Mouse (Mus musculus): ENCODE results near the gene Vmn2r83.

DNA sequence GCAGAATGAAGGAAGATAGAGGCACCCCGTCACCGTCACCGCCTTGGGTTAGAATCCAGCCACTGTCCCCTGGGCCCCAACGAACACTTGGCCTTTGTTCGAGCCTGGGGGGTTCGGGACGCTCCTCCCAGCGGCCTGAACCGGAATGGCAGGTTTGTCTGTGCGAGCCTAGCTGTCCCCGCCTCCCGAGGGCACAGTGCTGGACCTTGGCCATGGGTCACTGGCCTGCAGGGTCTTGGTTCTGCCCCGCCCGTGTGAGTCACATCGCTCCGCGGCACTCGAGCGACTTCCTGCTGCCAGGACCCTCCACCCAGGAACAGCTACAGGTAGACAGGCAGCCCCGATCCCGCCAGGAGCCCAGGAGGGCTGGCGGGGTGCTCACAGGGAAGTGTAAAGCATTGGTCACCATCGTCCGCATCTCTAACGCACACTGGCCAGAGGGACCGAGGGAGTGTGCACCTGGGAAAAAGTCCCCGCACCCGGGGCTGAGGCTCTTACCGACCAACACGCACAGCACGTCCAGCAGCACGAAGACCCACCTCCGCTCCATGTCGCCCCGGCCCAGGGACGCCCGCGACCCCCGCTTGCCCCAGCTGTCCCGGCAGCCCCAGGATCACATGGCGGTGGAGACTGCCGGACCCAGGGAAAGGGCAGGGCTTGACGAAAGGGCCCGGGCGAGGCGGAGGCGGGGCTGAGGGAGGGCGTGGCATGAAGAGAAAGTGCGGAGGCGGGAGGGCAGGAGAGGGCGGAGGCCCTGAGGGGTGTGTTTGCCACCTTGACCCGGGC is 64.8 kb downstream of the Vmn2r83 start, which contains the start of gene Plpp2:
- TF ChIP-seq CTCF (IDR thresholded peaks at IDR 0.05; ENCODE audit: insufficient read depth, low read length) = peak; percentile 34
- TF ChIP-seq POLR2A (IDR thresholded peaks at IDR 0.05; ENCODE audit: borderline replicate concordance, extremely low read depth, low read depth, low read length) = 0 out of 2 replicates have a peak, but pooled peaks have one; percentile 5
